Mouse (Mus musculus): ENCODE data around the gene Atmin.

DNA sequence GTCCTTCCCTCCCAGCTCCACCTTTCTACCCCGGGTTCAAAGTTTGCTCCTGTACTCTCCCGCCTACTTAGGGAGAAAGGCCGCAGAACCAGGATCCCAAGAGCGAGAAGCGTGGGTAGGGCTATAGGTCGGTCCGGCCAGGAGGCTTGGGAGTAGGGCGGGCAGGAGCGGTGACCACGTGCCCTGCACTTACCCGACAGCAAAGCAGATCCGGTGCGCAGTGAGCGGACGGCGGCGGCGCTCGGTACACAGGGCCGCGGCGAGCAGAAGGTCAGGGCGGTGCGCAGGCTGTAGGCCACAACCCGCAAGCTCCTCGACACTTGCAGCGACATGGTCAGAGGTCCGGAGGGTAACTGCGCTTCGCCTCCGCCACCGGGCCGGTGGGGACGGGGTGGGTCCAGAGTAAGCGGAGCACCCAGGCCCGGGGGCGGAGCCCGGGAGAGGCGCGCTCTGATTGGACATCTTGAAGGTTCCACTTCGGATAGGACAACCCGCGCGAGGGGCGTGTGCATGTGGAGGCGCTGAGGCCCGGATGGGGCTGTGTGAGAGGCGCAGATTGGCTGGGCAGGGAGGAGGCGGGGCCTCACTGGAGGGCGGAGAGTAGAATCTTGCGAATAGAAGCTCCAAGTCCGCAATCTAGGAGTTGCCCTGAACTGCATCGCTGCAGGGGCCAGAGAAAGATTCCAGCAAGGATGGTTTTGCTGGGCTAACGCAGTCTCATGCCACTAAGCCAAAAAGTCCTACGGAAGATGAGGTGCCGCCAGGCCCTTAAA is 50.1 kb downstream of the Atmin start, which contains the start of gene Gcsh:
- TF ChIP-seq CTCF (IDR thresholded peaks at IDR 0.05; ENCODE audit: borderline replicate concordance, extremely low read depth, insufficient read depth, insufficient read length) (no peak), POLR2A (IDR thresholded peaks at IDR 0.05; ENCODE audit: borderline replicate concordance, extremely low read depth, insufficient read depth, insufficient read length, poor library complexity, severe bottlenecking) (peak; percentile 58; the same call in 1 of the 2 replicates)
